Mouse (Mus musculus): ENCODE measurements around the gene Btn2a2. TPM values are rescaled to one million over a fixed set of nuclear protein-coding genes. Genes with fewer than 3 reads are reported as not detected.

Btn2a2 gene
- polyA plus RNA-seq, 1 experiment: 0.20 TPM

DNA sequence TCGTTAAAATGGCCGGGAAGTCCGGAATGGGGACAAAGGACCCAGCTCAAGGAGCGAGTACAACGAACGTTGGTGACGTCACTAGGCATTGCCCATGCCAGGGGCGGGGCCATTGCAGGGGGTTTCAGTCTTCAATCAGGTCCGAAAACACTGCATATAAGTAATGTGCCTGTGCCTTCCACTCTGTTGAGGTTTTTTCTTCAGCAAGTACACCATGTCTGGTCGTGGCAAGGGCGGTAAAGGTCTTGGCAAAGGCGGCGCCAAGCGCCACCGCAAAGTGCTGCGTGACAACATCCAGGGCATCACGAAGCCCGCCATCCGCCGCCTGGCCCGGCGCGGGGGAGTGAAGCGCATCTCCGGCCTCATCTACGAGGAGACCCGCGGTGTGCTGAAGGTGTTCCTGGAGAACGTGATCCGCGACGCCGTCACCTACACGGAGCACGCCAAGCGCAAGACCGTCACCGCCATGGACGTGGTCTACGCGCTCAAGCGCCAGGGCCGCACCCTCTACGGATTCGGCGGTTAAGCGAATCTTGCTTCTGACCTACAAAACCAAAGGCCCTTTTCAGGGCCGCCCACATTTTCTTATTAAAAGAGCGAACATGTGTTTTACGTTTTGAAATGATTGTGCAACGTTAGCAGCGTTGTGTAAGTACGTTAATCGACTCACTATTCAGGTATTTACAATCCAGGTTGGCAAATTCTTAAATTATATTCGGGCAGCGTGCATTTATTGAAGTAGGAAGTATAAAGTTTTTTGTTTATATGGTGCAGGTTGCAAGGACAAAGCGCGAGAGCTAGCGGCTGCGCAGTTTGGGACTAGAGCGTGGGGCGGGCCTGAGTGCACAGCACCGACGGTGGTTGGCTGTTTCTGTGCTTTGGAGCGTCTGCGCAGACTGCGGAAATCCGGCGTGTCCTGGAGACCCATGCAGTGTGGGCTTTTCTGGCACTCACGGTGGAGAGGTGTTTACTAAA lies 42.5 kb upstream of the Btn2a2 start, which contains the start of gene Hist1h4h:
Gene Hist1h4h (plus strand): TSS at position 150 of the 975 bp plus-strand sequence.
- H3K27me3 ChIP-seq (ENCODE audit: control insufficient read depth, insufficient read depth, insufficient read length): no peaks in the 10 kb centered on the region
- H3K79me2 ChIP-seq (ENCODE audit: control insufficient read depth, insufficient read depth): no peaks in the 10 kb centered on the region
- TF ChIP-seq E2F4 (IDR thresholded peaks at IDR 0.05; ENCODE audit: insufficient read depth) (peak; percentile 3), SRF (IDR thresholded peaks at IDR 0.05; ENCODE audit: control insufficient read depth, insufficient read length, low read depth) (peak; percentile 35), REST (IDR thresholded peaks at IDR 0.05; ENCODE audit: insufficient read depth, insufficient read length) (no peak), CEBPB (IDR thresholded peaks at IDR 0.05; ENCODE audit: insufficient read depth, poor library complexity, severe bottlenecking) (peak; percentile 70), USF1 (IDR thresholded peaks at IDR 0.05; ENCODE audit: low read depth) (no peak), TCF3 (IDR thresholded peaks at IDR 0.05; ENCODE audit: insufficient read length, low read depth) (no peak), MYOD1 (IDR thresholded peaks at IDR 0.05; ENCODE audit: control insufficient read depth in 1 of 3, insufficient read length in 2 of 3, low read depth in 2 of 3) (no peak), POLR2A (IDR thresholded peaks at IDR 0.05; ENCODE audit: insufficient read length, low read depth) (peak; percentile 98), POLR2AphosphoS2 (IDR thresholded peaks at IDR 0.05; ENCODE audit: insufficient read length, low read depth) (peak; percentile 100)
- no peaks in the 10 kb centered on the region for H3K36me3 ChIP-seq (ENCODE audit: control insufficient read depth, insufficient read depth)
- H3ac ChIP-seq (ENCODE audit: control insufficient read depth, insufficient read length): no peak within 1 kb of the TSS
- peak within 1 kb of the TSS; percentile 41 for H3K4me3 ChIP-seq
- H3K4me2 ChIP-seq (ENCODE audit: low read depth): peak within 1 kb of the TSS; percentile 79

- H3ac ChIP-seq (ENCODE audit: control insufficient read depth, insufficient read length): no peak overlapping the region
- H3K4me3 ChIP-seq: peak overlapping the region; percentile 41
- H3K4me2 ChIP-seq (ENCODE audit: low read depth): peak overlapping the region; percentile 79
- TF ChIP-seq POLR2AphosphoS2 (IDR thresholded peaks at IDR 0.05; ENCODE audit: insufficient read length, low read depth) (no peak), E2F4 (IDR thresholded peaks at IDR 0.05; ENCODE audit: insufficient read depth) (peak; percentile 23), USF1 (IDR thresholded peaks at IDR 0.05; ENCODE audit: low read depth) (no peak), MYOG (IDR thresholded peaks at IDR 0.05; ENCODE audit: control insufficient read depth in 1 of 3, insufficient read depth in 1 of 3, insufficient read length in 2 of 3, low read depth in 2 of 3) (no peak), POLR2A (IDR thresholded peaks at IDR 0.05; ENCODE audit: insufficient read length, low read depth) (no peak)
- no peaks in the 10 kb centered on the region for H3K27me3 ChIP-seq (ENCODE audit: control insufficient read depth, insufficient read depth, insufficient read length)
- H3K79me2 ChIP-seq (ENCODE audit: control insufficient read depth, insufficient read depth): no peaks in the 10 kb centered on the region
- no peaks in the 10 kb centered on the region for H3K36me3 ChIP-seq (ENCODE audit: control insufficient read depth, insufficient read depth)
Measured at GRCm38 (mm10) chr13:23530181-23530900, 41.7 kb upstream of the Btn2a2 start.

DNA sequence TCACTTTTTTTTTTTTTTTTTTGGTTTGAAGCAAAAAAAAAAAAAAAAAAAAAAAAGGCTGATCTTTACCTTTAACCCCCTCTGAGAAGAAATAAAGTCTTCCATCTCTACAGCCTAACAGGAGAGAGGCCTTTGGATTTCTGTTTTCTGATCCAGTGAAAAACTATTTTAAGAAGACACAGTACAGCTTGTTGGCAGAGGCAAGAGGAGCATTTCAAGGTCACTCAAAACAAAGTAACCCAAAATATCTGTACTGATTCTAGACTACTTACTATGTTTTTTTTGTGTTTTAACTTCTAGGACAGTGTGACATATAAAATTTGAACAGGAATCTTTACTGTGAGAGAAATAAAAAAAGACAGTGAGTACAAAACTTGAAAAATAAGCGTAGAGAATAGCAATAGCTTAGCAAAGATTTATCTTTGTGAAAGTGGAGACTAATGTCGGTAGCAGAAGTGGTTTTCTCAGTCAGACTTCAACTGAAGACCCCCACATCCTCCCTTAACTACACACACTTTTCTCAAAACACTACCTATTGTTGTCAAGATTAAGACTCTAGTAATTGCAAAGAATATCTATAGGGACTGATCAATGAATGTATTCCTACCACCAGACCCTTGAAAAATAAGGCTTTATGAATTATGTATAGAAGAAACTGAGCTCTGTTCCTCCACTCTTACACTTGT lies 41.0 kb upstream of the Btn2a2 start:
- TF ChIP-seq USF1 (IDR thresholded peaks at IDR 0.05; ENCODE audit: low read depth) (no peak), SRF (IDR thresholded peaks at IDR 0.05; ENCODE audit: control insufficient read depth, insufficient read length, low read depth) (no peak), E2F4 (IDR thresholded peaks at IDR 0.05; ENCODE audit: insufficient read depth) (no peak), TCF3 (IDR thresholded peaks at IDR 0.05; ENCODE audit: insufficient read length, low read depth) (no peak), REST (IDR thresholded peaks at IDR 0.05; ENCODE audit: insufficient read depth, insufficient read length) (no peak), TCF12 (IDR thresholded peaks at IDR 0.05; ENCODE audit: insufficient read depth, poor library complexity, severe bottlenecking) (no peak), CEBPB (IDR thresholded peaks at IDR 0.05; ENCODE audit: insufficient read depth, poor library complexity, severe bottlenecking) (no peak), MYOD1 (IDR thresholded peaks at IDR 0.05; ENCODE audit: control insufficient read depth in 1 of 3, insufficient read length in 2 of 3, low read depth in 2 of 3) (no peak), POLR2AphosphoS2 (IDR thresholded peaks at IDR 0.05; ENCODE audit: insufficient read length, low read depth) (no peak), POLR2A (IDR thresholded peaks at IDR 0.05; ENCODE audit: insufficient read length, low read depth) (no peak), MAX (IDR thresholded peaks at IDR 0.05; ENCODE audit: low read depth) (no peak), MYOG (IDR thresholded peaks at IDR 0.05; ENCODE audit: control insufficient read depth in 1 of 3, insufficient read depth in 1 of 3, insufficient read length in 2 of 3, low read depth in 2 of 3) (no peak)
- no peak overlapping the region for H3ac ChIP-seq (ENCODE audit: control insufficient read depth, insufficient read length)
- no peaks in the 10 kb centered on the region for H3K79me2 ChIP-seq (ENCODE audit: control insufficient read depth, insufficient read depth)
- H3K27me3 ChIP-seq (ENCODE audit: control insufficient read depth, insufficient read depth, insufficient read length): no peaks in the 10 kb centered on the region
- no peaks in the 10 kb centered on the region for H3K36me3 ChIP-seq (ENCODE audit: control insufficient read depth, insufficient read depth)
- peak overlapping the region; percentile 79 for H3K4me2 ChIP-seq (ENCODE audit: low read depth)
- H3K4me3 ChIP-seq: peak overlapping the region; percentile 41

GRCm38 (mm10) chr13:23529005-23529404 lies 40.3 kb upstream of the Btn2a2 start:
- Histone ChIP-seq H3K79me2 (ENCODE audit: control insufficient read depth, insufficient read depth) (no peaks in the 10 kb centered on the region), H3K4me3 (no peak overlapping the region), H3ac (ENCODE audit: control insufficient read depth, insufficient read length) (no peak overlapping the region), H3K4me2 (ENCODE audit: low read depth) (no peak overlapping the region), H3K27me3 (ENCODE audit: control insufficient read depth, insufficient read depth, insufficient read length) (no peaks in the 10 kb centered on the region), H3K36me3 (ENCODE audit: control insufficient read depth, insufficient read depth) (no peaks in the 10 kb centered on the region)
- TF ChIP-seq MYOD1 (IDR thresholded peaks at IDR 0.05; ENCODE audit: control insufficient read depth in 1 of 3, insufficient read length in 2 of 3, low read depth in 2 of 3) (no peak), TCF3 (IDR thresholded peaks at IDR 0.05; ENCODE audit: insufficient read length, low read depth) (no peak), MAX (IDR thresholded peaks at IDR 0.05; ENCODE audit: low read depth) (no peak)
